In the genomic region with DNA sequence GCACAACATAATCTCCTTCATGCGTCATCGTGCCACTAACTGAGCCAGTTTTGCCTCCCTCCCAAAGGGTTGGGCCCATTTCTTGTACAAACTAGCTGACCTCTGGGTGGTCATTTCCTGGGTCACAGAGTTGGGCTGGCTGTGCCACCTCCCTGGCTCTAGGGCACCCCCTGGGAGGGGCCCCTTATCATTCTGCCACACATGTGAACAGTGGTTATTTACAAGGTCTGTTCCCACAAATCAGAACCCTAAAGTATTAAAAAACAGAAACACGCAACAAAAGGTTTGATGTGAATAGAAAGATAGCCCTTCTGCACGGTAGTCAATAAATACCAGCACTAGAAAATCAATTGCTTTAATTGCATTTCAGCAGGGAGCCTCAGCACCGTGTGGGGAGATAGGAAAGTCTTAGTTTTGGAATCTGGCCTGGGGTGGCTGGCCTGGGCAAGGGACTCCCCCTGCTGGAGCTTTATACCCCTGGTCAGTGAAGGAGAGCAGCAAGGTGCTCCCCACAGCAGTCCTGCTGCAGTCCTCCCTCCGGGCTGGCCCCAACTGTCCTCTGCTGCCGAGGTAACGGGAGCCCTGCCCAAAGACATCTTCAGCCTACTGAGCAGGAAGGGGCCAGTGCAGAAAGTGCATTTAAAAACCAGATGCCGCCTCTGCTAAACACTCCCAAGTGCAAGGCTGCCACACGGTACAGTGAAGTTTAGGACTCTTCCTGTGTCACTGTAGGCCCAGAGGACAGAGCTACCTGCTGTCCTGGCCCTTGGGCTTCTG, we compare ENCODE assay signal across 20 mouse cellular contexts. TPM values are rescaled to one million over a fixed set of nuclear protein-coding genes. Genes with fewer than 3 reads are reported as not detected.
DNase-seq lines count a peak whose midpoint lies in the region; ATAC-seq and TF ChIP-seq lines count a peak whose summit lies in the region.
"Had no signal": no experiment of that assay in that cellular context is flagged by ENCODE, and none has a peak within 500 bp of the region (broad histone marks: within the 10 kb centered on the region; RNA-seq: fewer than 3 reads in every experiment).

No protein-coding gene starts in this region.

- no peaks in the 10 kb centered on the region for H3K36me3 ChIP-seq in heart, adult 2 months (ENCODE audit: control insufficient read depth, insufficient read depth, low read length)
- peaks cover 85% of the 10 kb centered on the region for H3K36me3 ChIP-seq in G1E (replicated peaks)
- peaks cover 97% of the 10 kb centered on the region for H3K36me3 ChIP-seq in liver, embryonic 12.5 days
- H3K36me3 ChIP-seq in thymus, adult 2 months (ENCODE audit: control insufficient read depth, insufficient read depth, low read length), result peaks cover 19% of the 10 kb centered on the region

- H3K4me3 ChIP-seq in heart, adult 2 months, result no peak overlapping the region
- H3K4me3 ChIP-seq in layer of hippocampus, adult 2 months, result no peak overlapping the region
- peak overlapping the region; percentile 30; the same call in 1 of the 2 replicates for H3K4me3 ChIP-seq in G1E (ENCODE audit: low read depth, low read length)
- H3K4me3 ChIP-seq in liver, embryonic 12.5 days, result no peak overlapping the region
- no peak overlapping the region for H3K4me3 ChIP-seq in thymus, adult 2 months (ENCODE audit: control insufficient read depth, insufficient read depth, low read length)
- H3K4me3 ChIP-seq: embryonic facial prominence, embryonic 15.5 days; forebrain, embryonic 10.5 days; hindbrain, embryonic 15.5 days; limb, embryonic 10.5 days; midbrain, embryonic 12.5 days; myocyte had no signal

- 52% methylated on average over 10 of the region's 10 CpGs for WGBS in heart, adult 2 months
- 65% methylated on average over 10 of the region's 10 CpGs for WGBS in liver, embryonic 12.5 days (ENCODE audit: insufficient replicate concordance)
- WGBS in thymus, adult 2 months, result 91% methylated on average over 10 of the region's 10 CpGs

- peak; percentile 49 for TF ChIP-seq CTCF in heart, adult 2 months (IDR thresholded peaks at IDR 0.05)
- TF ChIP-seq CTCF in layer of hippocampus, adult 2 months (conservative IDR thresholded peaks at IDR 0.05), result peak; percentile 40
- TF ChIP-seq CTCF in G1E (IDR thresholded peaks at IDR 0.05; ENCODE audit: low read depth, low read length), result no peak
- no peak for TF ChIP-seq CTCF in thymus, adult 2 months (IDR thresholded peaks at IDR 0.05; ENCODE audit: borderline replicate concordance, control insufficient read depth, extremely low read depth, insufficient read depth, low read length, poor library complexity)

- H3K9ac ChIP-seq in heart, adult 2 months (ENCODE audit: low read depth, low read length), result no peak overlapping the region
- H3K9ac ChIP-seq in liver, embryonic 12.5 days, result peak overlapping the region; percentile 33; the same call in 1 of the 2 replicates
- H3K9ac ChIP-seq: embryonic facial prominence, embryonic 15.5 days; hindbrain, embryonic 15.5 days; midbrain, embryonic 12.5 days had no signal

- intact Hi-C loops in heart, adult 2 months (cut with DNase I), result no loop called here

- no peak for TF ChIP-seq POLR2A in heart, adult 2 months (IDR thresholded peaks at IDR 0.05; ENCODE audit: insufficient read depth, low read depth, low read length)
- no peak for TF ChIP-seq POLR2A in thymus, adult 2 months (IDR thresholded peaks at IDR 0.05; ENCODE audit: control insufficient read depth, extremely low read depth, insufficient read depth, low read length, poor library complexity)

- H3K27me3 ChIP-seq in heart, adult 2 months (ENCODE audit: control insufficient read depth, insufficient read depth, low read length), result no peaks in the 10 kb centered on the region
- H3K27me3 ChIP-seq in G1E (ENCODE audit: insufficient read depth, low read length), result peaks cover 7% of the 10 kb centered on the region; the same call in 1 of the 2 replicates
- H3K27me3 ChIP-seq in liver, embryonic 12.5 days (replicated peaks), result 0 out of 2 replicates have a peak, but pooled peaks cover 4% of the 10 kb centered on the region
- H3K27me3 ChIP-seq in thymus, adult 2 months (ENCODE audit: control insufficient read depth, insufficient read depth, low read length), result no peaks in the 10 kb centered on the region
- H3K27me3 ChIP-seq: embryonic facial prominence, embryonic 15.5 days; hindbrain, embryonic 15.5 days had no signal

- H3K9me3 ChIP-seq in G1E (replicated peaks), result no peaks in the 10 kb centered on the region
- no peaks in the 10 kb centered on the region for H3K9me3 ChIP-seq in liver, embryonic 12.5 days (replicated peaks)
- H3K9me3 ChIP-seq: embryonic facial prominence, embryonic 15.5 days; forebrain, embryonic 10.5 days; hindbrain, embryonic 15.5 days; limb, embryonic 10.5 days; midbrain, embryonic 12.5 days had no signal

- peaks cover 3% of the 10 kb centered on the region; the same call in 1 of the 2 replicates for H3K4me1 ChIP-seq in heart, adult 2 months (ENCODE audit: control insufficient read depth, insufficient read depth, low read length)
- peaks cover 86% of the 10 kb centered on the region for H3K4me1 ChIP-seq in G1E (ENCODE audit: insufficient read depth, low read depth, low read length)
- peaks cover 75% of the 10 kb centered on the region for H3K4me1 ChIP-seq in liver, embryonic 12.5 days
- H3K4me1 ChIP-seq in thymus, adult 2 months (replicated peaks; ENCODE audit: control insufficient read depth, insufficient read depth, low read length), result no peaks in the 10 kb centered on the region

- no peak overlapping the region for H3K27ac ChIP-seq in heart, adult 2 months
- H3K27ac ChIP-seq in layer of hippocampus, adult 2 months, result no peak overlapping the region
- H3K27ac ChIP-seq in liver, embryonic 12.5 days, result peak overlapping the region; percentile 64; the same call in 1 of the 2 replicates
- no peak overlapping the region for H3K27ac ChIP-seq in thymus, adult 2 months (ENCODE audit: control insufficient read depth, insufficient read depth, low read length)
- H3K27ac ChIP-seq: embryonic facial prominence, embryonic 15.5 days; forebrain, embryonic 10.5 days; hindbrain, embryonic 15.5 days; limb, embryonic 10.5 days; midbrain, embryonic 12.5 days had no signal

- no peaks in the 10 kb centered on the region for H3K79me2 ChIP-seq in heart, adult 2 months (replicated peaks; ENCODE audit: control insufficient read depth, insufficient read depth, low read length)

- no peak for DNase-seq in heart, adult 2 months
- no peak for DNase-seq in heart, adult 8-10 months (ENCODE audit: low spot score)
- no peak for DNase-seq in layer of hippocampus, adult 2 months (ENCODE audit: low spot score in 2 of 2)
- DNase-seq in layer of hippocampus, adult 18-20 months (ENCODE audit: low spot score in 2 of 2), result no peak
- DNase-seq in G1E (ENCODE audit: low spot score), result no peak
- no peak for DNase-seq in right cerebral cortex, postnatal 14 days
- no peak for DNase-seq in thymus, adult 2 months
- DNase-seq: adrenal gland, adult 2 months; cerebellum, adult 11-12 months; cerebellum, postnatal 25 days; kidney, adult 11 months; kidney, postnatal 10 days; thymus, postnatal 36 days had no signal

- no peak for TF ChIP-seq EP300 in heart, adult 2 months (IDR thresholded peaks at IDR 0.05; ENCODE audit: insufficient read depth, low read depth, low read length)

- ATAC-seq in G1E (ENCODE audit: extremely low read depth, insufficient number of reproducible peaks, low FRiP score, poor library complexity, severe bottlenecking), result 0 out of 2 replicates have a peak, but pooled peaks have one; percentile 18
- peak; percentile 55; the same call in 1 of the 2 replicates for ATAC-seq in liver, embryonic 12.5 days

- no peak overlapping the region; the same call in 1 of the 2 replicates for H3K4me2 ChIP-seq in liver, embryonic 12.5 days
- H3K4me2 ChIP-seq: embryonic facial prominence, embryonic 15.5 days; hindbrain, embryonic 15.5 days; midbrain, embryonic 12.5 days had no signal

RNA-seq across cellular contexts. Expression of a gene that starts 6.8 kb away (rescaled TPM):
- 10 to 100 TPM; 55.9 to 69.5 TPM for total RNA-seq in heart, adult 2 months (2021)
- 142 and 198 TPM in 2 replicates for polyA plus RNA-seq in heart, adult 2 months (2012; rRNA removed)
- total RNA-seq in heart, adult 8-10 months (2022), result 10 to 100 TPM; 65.4 to 71.4 (median 68.7) TPM
- 10 to 100 TPM; 69.1 to 71.4 TPM for total RNA-seq in layer of hippocampus, adult 2 months (2021)
- 10 to 100 TPM; 66.0 to 73.6 TPM for total RNA-seq in layer of hippocampus, adult 18-20 months (2021)
- total RNA-seq in G1E (2014; fragmentation: Nextera tagmentation) (92.6 and 95.8 TPM in 2 replicates), G1E (2017) (65.5 and 66.1 TPM in 2 replicates)
- 18.5 and 33.8 TPM in 2 replicates for polyA plus RNA-seq in G1E (2012)
- 107 and 112 TPM in 2 replicates for polyA plus RNA-seq in liver, embryonic 12.5 days (2016; fragmentation: Nextera tagmentation; extraction: Ambion mirVana)
- polyA plus RNA-seq in thymus, adult 2 months (2012; rRNA removed), result 146 and 160 TPM in 2 replicates

RNA-seq across cellular contexts. Expression of a gene that starts 12.0 kb away (rescaled TPM):
- 10 to 100 TPM; 13.7 to 14.8 TPM for total RNA-seq in heart, adult 2 months (2021)
- 23.0 and 36.2 TPM in 2 replicates for polyA plus RNA-seq in heart, adult 2 months (2012; rRNA removed)
- total RNA-seq in heart, adult 8-10 months (2022), result 10 to 100 TPM in 3 of 4 experiments, 1 to 10 TPM in 1; 9.2 to 15.2 (median 14.8) TPM
- 10 to 100 TPM; 24.1 to 26.4 TPM for total RNA-seq in layer of hippocampus, adult 2 months (2021)
- total RNA-seq in layer of hippocampus, adult 18-20 months (2021), result 10 to 100 TPM; 21.5 to 23.8 TPM
- total RNA-seq in G1E (2014; fragmentation: Nextera tagmentation), result 0.53 and 3.7 TPM in 2 replicates
- total RNA-seq in G1E (2017), result 0.93 and 1.2 TPM in 2 replicates
- 0.51 and 0.72 TPM in 2 replicates for polyA plus RNA-seq in G1E (2012)
- 13.8 and 14.6 TPM in 2 replicates for polyA plus RNA-seq in liver, embryonic 12.5 days (2016; fragmentation: Nextera tagmentation; extraction: Ambion mirVana)
- 3.1 and 4.9 TPM in 2 replicates for polyA plus RNA-seq in thymus, adult 2 months (2012; rRNA removed)

RNA-seq across cellular contexts. Expression of a gene that starts 25.9 kb away (rescaled TPM):
- 10 to 100 TPM; 81.9 to 98.6 TPM for total RNA-seq in heart, adult 2 months (2021)
- polyA plus RNA-seq in heart, adult 2 months (2012; rRNA removed), result 57.2 TPM in 2 replicates
- total RNA-seq in heart, adult 8-10 months (2022), result 10 to 100 TPM; 72.2 to 85.6 (median 78.5) TPM
- total RNA-seq in layer of hippocampus, adult 2 months (2021), result 10 to 100 TPM; 60.9 to 67.2 TPM
- 10 to 100 TPM; 69.4 to 77.1 TPM for total RNA-seq in layer of hippocampus, adult 18-20 months (2021)
- 56.3 and 75.9 TPM in 2 replicates for total RNA-seq in G1E (2014; fragmentation: Nextera tagmentation)
- total RNA-seq in G1E (2017), result 54.0 and 61.0 TPM in 2 replicates
- 450 and 629 TPM in 2 replicates for polyA plus RNA-seq in G1E (2012)
- 80.9 and 83.4 TPM in 2 replicates for polyA plus RNA-seq in liver, embryonic 12.5 days (2016; fragmentation: Nextera tagmentation; extraction: Ambion mirVana)
- polyA plus RNA-seq in thymus, adult 2 months (2012; rRNA removed), result 49.2 and 53.5 TPM in 2 replicates

RNA-seq across cellular contexts. Expression of a gene that starts 26.0 kb away (rescaled TPM):
- 100 to 1,000 TPM; 545 to 681 TPM for total RNA-seq in heart, adult 2 months (2021)
- 823 and 843 TPM in 2 replicates for polyA plus RNA-seq in heart, adult 2 months (2012; rRNA removed)
- 100 to 1,000 TPM; 675 to 794 (median 735) TPM for total RNA-seq in heart, adult 8-10 months (2022)
- total RNA-seq in layer of hippocampus, adult 2 months (2021), result 10 to 100 TPM; 78.2 to 83.7 TPM
- total RNA-seq in layer of hippocampus, adult 18-20 months (2021), result 10 to 100 TPM; 75.1 to 91.6 TPM
- total RNA-seq in G1E (2014; fragmentation: Nextera tagmentation) (60.7 and 68.8 TPM in 2 replicates), G1E (2017) (38.2 and 49.3 TPM in 2 replicates)
- 109 and 133 TPM in 2 replicates for polyA plus RNA-seq in G1E (2012)
- polyA plus RNA-seq in liver, embryonic 12.5 days (2016; fragmentation: Nextera tagmentation; extraction: Ambion mirVana), result 55.1 and 57.2 TPM in 2 replicates
- 166 and 176 TPM in 2 replicates for polyA plus RNA-seq in thymus, adult 2 months (2012; rRNA removed)

RNA-seq across cellular contexts. Expression of a gene that starts 53.8 kb away (rescaled TPM):
- 1 to 10 TPM; 5.0 to 5.7 TPM for total RNA-seq in heart, adult 2 months (2021)
- polyA plus RNA-seq in heart, adult 2 months (2012; rRNA removed), result 5.2 and 6.4 TPM in 2 replicates
- 1 to 10 TPM; 3.0 to 5.7 (median 4.4) TPM for total RNA-seq in heart, adult 8-10 months (2022)
- 1 to 10 TPM; 1.7 to 1.9 TPM for total RNA-seq in layer of hippocampus, adult 2 months (2021)
- 1 to 10 TPM; 1.3 to 2.1 TPM for total RNA-seq in layer of hippocampus, adult 18-20 months (2021)
- 5.5 and 7.7 TPM in 2 replicates for total RNA-seq in G1E (2014; fragmentation: Nextera tagmentation)
- 3.3 and 4.5 TPM in 2 replicates for total RNA-seq in G1E (2017)
- 20.5 and 26.3 TPM in 2 replicates for polyA plus RNA-seq in G1E (2012)
- 9.1 and 10.0 TPM in 2 replicates for polyA plus RNA-seq in liver, embryonic 12.5 days (2016; fragmentation: Nextera tagmentation; extraction: Ambion mirVana)
- polyA plus RNA-seq in thymus, adult 2 months (2012; rRNA removed), result 6.8 and 7.2 TPM in 2 replicates

Comparison
In these comparisons a context has a peak if more than half of its experiments do, and no peak if none do; other contexts are left out.
1. CTCF ChIP-seq: peak in heart, adult 2 months (single experiment) and layer of hippocampus, adult 2 months (single experiment); none in G1E (single experiment) and thymus, adult 2 months (single experiment).